Mouse (Mus musculus) embryonic fibroblast, embryonic 13.5 days (primary cell): ENCODE results near the gene Gm12185.

Source experiments
- CTCF ChIP-seq: IDR thresholded peaks from 2 replicates; pipeline ENCODE4 v1.5.1; 2011; ENCODE audit warnings: mild to moderate bottlenecking, control low read depth, low read length, moderate library complexity, borderline replicate concordance; ENCODE audit not compliant: insufficient read depth
- POLR2A ChIP-seq: IDR thresholded peaks from 2 replicates; pipeline ENCODE4 v1.6.1; 2011; ENCODE audit warnings: low read depth, mild to moderate bottlenecking, control low read depth, low read length, moderate library complexity

DNA sequence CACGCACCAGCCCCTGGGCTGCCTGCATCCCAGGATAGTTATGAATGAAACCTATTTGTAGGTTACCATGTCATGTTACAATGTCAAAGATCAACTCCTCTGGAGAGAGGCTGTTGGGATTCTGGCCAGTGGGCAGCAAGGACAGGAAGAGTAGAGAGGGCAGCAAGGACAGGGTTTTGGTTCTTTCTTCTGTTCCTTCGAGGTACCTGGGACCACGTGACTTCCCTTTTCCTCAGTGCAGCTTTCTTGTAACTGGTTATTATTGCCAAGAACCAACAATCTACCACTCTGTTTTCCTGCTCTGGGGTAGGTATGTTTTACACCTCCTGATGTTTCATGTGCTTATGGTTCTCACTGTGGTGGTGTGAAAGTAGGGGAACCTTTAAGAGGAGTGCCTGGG lies 128.2 kb downstream of the Gm12185 start:
- TF ChIP-seq CTCF (no peak), POLR2A (no peak)
